Mouse (Mus musculus) liver, adult 2 months (tissue): ENCODE data around the gene Prdm10. TPM values are rescaled to one million over a fixed set of nuclear protein-coding genes. Genes with fewer than 3 reads are reported as not detected.

Source experiments
- DNase-seq: peaks from one replicate; pipeline ENCODE4 v3.0.0-alpha.2; 2011; ENCODE audit warnings: low read depth, low spot score; ENCODE audit errors: extremely low read depth
- H3K27ac ChIP-seq: fragments of 200-500 bp; replicated peaks from 2 replicates; pipeline ENCODE4 v1.5.1; 2012; ENCODE audit warnings: low read depth, mild to moderate bottlenecking, control low read depth, inconsistent platforms, low read length; ENCODE audit not compliant: insufficient read depth
- H3K27me3 ChIP-seq: fragments of 200-500 bp; 2 replicates; pipeline ENCODE4 v1.6.1; 2012; ENCODE audit warnings: mild to moderate bottlenecking, moderate library complexity, low read length, inconsistent platforms; ENCODE audit not compliant: control insufficient read depth, insufficient read depth
- H3K36me3 ChIP-seq: fragments of 200-500 bp; 2 replicates; pipeline ENCODE4 v1.6.1; 2012; ENCODE audit warnings: low read length, inconsistent platforms; ENCODE audit not compliant: control insufficient read depth, insufficient read depth
- H3K4me1 ChIP-seq: fragments of 200-500 bp; 2 replicates; pipeline ENCODE4 v1.6.1; 2011; ENCODE audit warnings: low read length; ENCODE audit not compliant: control insufficient read depth, insufficient read depth
- H3K4me3 ChIP-seq: fragments of 200-500 bp; 2 replicates; pipeline ENCODE4 v1.5.1; 2011; ENCODE audit warnings: low read depth, mild to moderate bottlenecking, control low read depth, low read length, moderate library complexity; ENCODE audit not compliant: insufficient read depth
- H3K79me2 ChIP-seq: fragments of 200-500 bp; 2 replicates; pipeline ENCODE4 v1.6.1; 2012; ENCODE audit warnings: inconsistent platforms, mild to moderate bottlenecking, low read length, moderate library complexity; ENCODE audit not compliant: control insufficient read depth, insufficient read depth
- H3K9ac ChIP-seq: fragments of 200-500 bp; 2 replicates; pipeline ENCODE4 v1.6.1; 2012; ENCODE audit warnings: low read depth, mild to moderate bottlenecking, control low read depth, inconsistent platforms, low read length
- CTCF ChIP-seq: fragments of 200-500 bp; IDR thresholded peaks from 2 replicates; pipeline ENCODE4 v1.5.1; 2011; ENCODE audit warnings: low read depth, low read length, control low read depth
- POLR2A ChIP-seq: fragments of 200-500 bp; IDR thresholded peaks from 2 replicates; pipeline ENCODE4 v1.6.1; 2011; ENCODE audit warnings: low read length, control low read depth; ENCODE audit not compliant: insufficient read depth; ENCODE audit errors: extremely low read depth
- WGBS: fragments of 180-500 bp; shearing (Covaris S2); methylation state at CpG from one replicate; pipeline ENCODE4 v1.1.7; 2018; 5-methylcytosine and 5-hydroxymethylcytosine counted together
- polyA plus RNA-seq: library from polyadenylated mRNA; depleted of rRNA; stranded (reverse); fragments of >200 nt; gene quantifications from 2 replicates; pipeline ENCODE4 v1.2.3, GENCODE M21; 2012
- total RNA-seq: library from RNA; depleted of rRNA; stranded (reverse); fragments of >200 nt; gene quantifications from 2 replicates; pipeline ENCODE4 v1.2.3, GENCODE M21; 2014

Gene Prdm10
- total and polyA plus RNA-seq, 2 experiments: 2.7 to 4.8 TPM

- peak; percentile 59 for DNase-seq
- WGBS: 14% methylated on average over 5 of the region's 5 CpGs
- TF ChIP-seq CTCF (no peak), POLR2A (no peak)
Observed at GRCm38 (mm10) chr9:31301107-31301506, 20.8 kb downstream of the Prdm10 start.

DNA sequence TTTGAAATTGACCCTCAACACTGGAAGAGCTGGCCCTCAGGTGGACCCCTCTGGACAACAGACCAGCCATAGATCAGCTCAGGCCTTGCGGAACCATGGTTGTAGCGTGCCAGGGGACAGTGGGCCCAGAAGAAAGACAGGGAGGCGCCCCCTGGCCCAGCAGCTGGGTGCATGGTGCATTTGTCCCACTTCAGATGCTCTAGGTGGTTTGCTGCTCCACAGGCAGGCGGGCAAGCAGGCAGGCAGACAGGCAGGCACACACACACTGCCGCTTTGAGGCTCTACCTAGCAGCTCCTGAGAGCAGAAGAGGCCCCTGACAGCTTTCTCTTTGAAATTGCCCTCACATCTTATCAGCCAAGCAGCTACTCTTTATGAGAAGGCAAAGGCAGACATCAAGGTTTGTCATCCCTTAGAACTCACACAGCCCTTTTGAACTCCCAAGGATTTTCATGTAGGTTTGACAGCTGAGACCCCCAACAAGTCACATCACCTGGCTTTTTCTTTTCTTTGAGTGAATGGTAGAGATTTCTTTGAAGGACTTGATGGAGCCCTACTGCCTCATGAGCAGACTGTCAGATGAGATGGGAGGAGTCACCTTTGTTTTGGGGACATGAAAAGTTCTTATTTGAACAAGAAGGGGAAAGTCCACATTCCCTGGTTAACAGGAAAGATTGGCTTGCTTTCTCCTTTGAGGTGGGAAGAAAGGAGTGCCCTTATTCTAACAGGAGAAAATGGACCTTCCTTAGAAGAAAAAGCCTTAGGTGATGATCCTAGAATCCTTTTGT is 21.4 kb downstream of the Prdm10 start:
- Histone ChIP-seq H3K27me3 (no peaks in the 10 kb centered on the region), H3K9ac (peak overlapping the region; percentile 64), H3K4me1 (peaks cover 26% of the 10 kb centered on the region), H3K27ac (peak overlapping the region; percentile 98), H3K36me3 (no peaks in the 10 kb centered on the region), H3K79me2 (peaks cover 11% of the 10 kb centered on the region; the same call in 1 of the 2 replicates), H3K4me3 (peak overlapping the region; percentile 12; the same call in 1 of the 2 replicates)
- DNase-seq: peak; percentile 94
- TF ChIP-seq POLR2A (no peak), CTCF (peak; percentile 4; the same call in 1 of the 2 replicates)
- 41% methylated on average over 5 of the region's 5 CpGs for WGBS

More at GRCm38 (mm10) chr9:31301107-31301506, 20.8 kb downstream of the Prdm10 start:
- peaks cover 26% of the 10 kb centered on the region for H3K4me1 ChIP-seq
- H3K9ac ChIP-seq: peak overlapping the region; percentile 43; the same call in 1 of the 2 replicates
- H3K4me3 ChIP-seq: no peak overlapping the region
- H3K27ac ChIP-seq: peak overlapping the region; percentile 83
- peaks cover 14% of the 10 kb centered on the region; the same call in 1 of the 2 replicates for H3K79me2 ChIP-seq
- no peaks in the 10 kb centered on the region for H3K27me3 ChIP-seq
- no peaks in the 10 kb centered on the region for H3K36me3 ChIP-seq

DNA sequence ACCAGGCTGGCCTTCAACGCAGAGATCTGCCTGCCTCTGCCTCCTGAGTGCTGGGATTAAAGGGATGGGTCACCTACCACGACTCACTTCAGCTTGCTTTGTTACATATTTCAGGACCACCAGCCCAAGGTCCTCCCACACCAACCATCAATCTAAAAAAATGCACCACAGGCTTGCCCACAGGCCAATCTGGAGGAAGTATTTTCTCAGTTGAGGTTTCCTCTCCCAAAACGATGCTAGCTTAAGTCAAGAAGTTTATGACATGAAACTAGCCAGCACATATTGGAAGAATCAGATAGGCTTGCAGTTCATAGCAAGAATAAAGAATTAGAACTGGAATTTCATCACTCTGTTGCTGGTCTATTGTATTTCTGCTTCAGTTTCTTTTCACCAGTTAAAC is 24.0 kb downstream of the Prdm10 start:
- peaks cover 21% of the 10 kb centered on the region for H3K4me1 ChIP-seq
- TF ChIP-seq POLR2A (no peak), CTCF (no peak)
- 83% methylated on average over 3 of the region's 3 CpGs for WGBS
- no peak overlapping the region for H3K4me3 ChIP-seq
- no peak for DNase-seq
- H3K36me3 ChIP-seq: no peaks in the 10 kb centered on the region
- peaks cover 16% of the 10 kb centered on the region for H3K79me2 ChIP-seq
- no peaks in the 10 kb centered on the region for H3K27me3 ChIP-seq
- no peak overlapping the region for H3K9ac ChIP-seq
- no peak overlapping the region for H3K27ac ChIP-seq

DNA sequence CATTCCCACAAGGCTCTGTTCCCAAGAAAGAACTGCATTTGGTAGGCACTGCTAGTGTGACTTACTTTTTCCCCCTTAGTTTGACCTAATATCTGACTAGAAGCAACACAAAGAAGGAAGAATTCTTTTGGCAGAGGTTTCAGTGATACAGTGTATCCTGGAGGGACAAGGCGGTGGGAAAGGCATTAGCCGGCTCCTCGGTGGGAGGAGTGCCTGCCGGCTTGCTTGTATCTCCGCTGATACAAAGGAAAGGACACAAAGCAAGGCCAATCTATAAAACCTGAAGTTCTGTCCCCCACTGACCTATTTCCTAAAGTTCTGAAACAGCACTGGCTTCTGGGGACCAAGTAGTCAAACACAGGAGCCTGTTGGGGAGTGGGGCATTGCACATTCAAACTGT is 24.8 kb downstream of the Prdm10 start:
- peaks cover 16% of the 10 kb centered on the region for H3K79me2 ChIP-seq
- DNase-seq: no peak
- no peak overlapping the region for H3K27ac ChIP-seq
- H3K36me3 ChIP-seq: no peaks in the 10 kb centered on the region
- TF ChIP-seq POLR2A: no peak
- no peak for TF ChIP-seq CTCF
- no peaks in the 10 kb centered on the region for H3K27me3 ChIP-seq
- H3K4me3 ChIP-seq: no peak overlapping the region
- peaks cover 21% of the 10 kb centered on the region for H3K4me1 ChIP-seq
- H3K9ac ChIP-seq: no peak overlapping the region
- WGBS: 83% methylated on average over 5 of the region's 5 CpGs

DNA sequence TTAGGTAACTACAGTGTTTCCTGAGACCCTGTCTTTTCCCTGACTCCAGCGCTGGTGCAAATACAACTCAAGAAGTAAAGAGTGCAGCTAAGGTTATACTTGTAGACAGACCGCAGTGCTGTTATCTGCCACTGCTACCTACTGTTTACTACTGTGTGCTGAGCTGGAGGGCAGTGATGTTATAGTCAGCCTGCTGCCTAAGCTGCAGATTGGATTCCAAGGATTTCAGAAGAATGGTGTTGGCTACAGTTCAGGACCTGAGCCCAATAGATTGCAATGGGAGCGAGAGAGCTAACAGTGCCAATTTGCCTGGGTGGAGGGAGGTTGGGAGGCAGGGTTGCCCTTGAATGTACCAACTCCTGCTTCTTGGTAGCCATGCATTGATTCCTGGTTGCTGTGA is 25.5 kb downstream of the Prdm10 start:
- Histone ChIP-seq H3K4me3 (no peak overlapping the region), H3K27me3 (no peaks in the 10 kb centered on the region), H3K36me3 (no peaks in the 10 kb centered on the region), H3K79me2 (peaks cover 16% of the 10 kb centered on the region), H3K27ac (no peak overlapping the region), H3K9ac (no peak overlapping the region), H3K4me1 (peaks cover 18% of the 10 kb centered on the region)
- TF ChIP-seq POLR2A: no peak
- no peak for TF ChIP-seq CTCF
- WGBS: 64% methylated on average over 3 of the region's 3 CpGs
- no peak for DNase-seq

- Histone ChIP-seq H3K79me2 (peaks cover 16% of the 10 kb centered on the region), H3K4me3 (no peak overlapping the region), H3K27ac (no peak overlapping the region), H3K4me1 (peaks cover 8% of the 10 kb centered on the region; the same call in 1 of the 2 replicates), H3K36me3 (no peaks in the 10 kb centered on the region), H3K9ac (no peak overlapping the region; the same call in 1 of the 2 replicates), H3K27me3 (no peaks in the 10 kb centered on the region)
- TF ChIP-seq CTCF: no peak
- TF ChIP-seq POLR2A: no peak
- no peak for DNase-seq
- 79% methylated on average over 3 of the region's 3 CpGs for WGBS
Observed at GRCm38 (mm10) chr9:31307232-31307631, 26.9 kb downstream of the Prdm10 start.
